Mouse (Mus musculus) stomach, embryonic 14.5 days (tissue): Measurements from ENCODE around the gene Slc35b2. TPM values are rescaled to one million over a fixed set of nuclear protein-coding genes. Genes with fewer than 3 reads are reported as not detected.

Experiments used
- ATAC-seq: fragments of 200-750 bp; cut with Nextera tagmentation; 2 replicates; pipeline ENCODE4 v1.8.0; 2017; ENCODE audit warnings: low read depth, moderate TSS enrichment; ENCODE audit not compliant: insufficient number of reproducible peaks, insufficient read depth, low FRiP score
- H3K27ac ChIP-seq: fragments of 300-500 bp; sonication (generic); 2 replicates; pipeline ENCODE4 v1.5.1; 2014; ENCODE audit warnings: mild to moderate bottlenecking, low read length, moderate library complexity, mixed read lengths
- H3K27me3 ChIP-seq: fragments of 300-500 bp; sonication (generic); 2 replicates; pipeline ENCODE4 v1.6.1; 2014; ENCODE audit warnings: low read length, control low read depth, mixed read lengths; ENCODE audit not compliant: control insufficient read depth, insufficient read depth
- H3K36me3 ChIP-seq: fragments of 300-500 bp; sonication (generic); 2 replicates; pipeline ENCODE4 v1.6.1; 2014; ENCODE audit warnings: mild to moderate bottlenecking, control low read depth, low read length, moderate library complexity, mixed read lengths; ENCODE audit not compliant: control insufficient read depth, insufficient read depth
- H3K4me1 ChIP-seq: fragments of 300-500 bp; sonication (generic); 2 replicates; pipeline ENCODE4 v1.6.1; 2014; ENCODE audit warnings: low read length, control low read depth, mixed read lengths; ENCODE audit not compliant: control insufficient read depth, insufficient read depth
- H3K4me2 ChIP-seq: fragments of 300-500 bp; sonication (generic); replicated peaks from 2 replicates; pipeline ENCODE4 v1.6.1; 2014; ENCODE audit warnings: low read depth, low read length, control low read depth
- H3K4me3 ChIP-seq: fragments of 300-500 bp; sonication (generic); 2 replicates; pipeline ENCODE4 v1.5.1; 2014; ENCODE audit warnings: low read depth, low read length, control low read depth
- H3K9ac ChIP-seq: fragments of 300-500 bp; sonication (generic); replicated peaks from 2 replicates; pipeline ENCODE4 v1.6.1; 2014; ENCODE audit warnings: low read depth, mild to moderate bottlenecking, control low read depth, low read length, moderate library complexity, mixed read lengths
- H3K9me3 ChIP-seq: fragments of 300-500 bp; sonication (generic); 2 replicates; pipeline ENCODE4 v1.6.1; 2016; ENCODE audit warnings: low read depth, low read length, control low read depth; ENCODE audit not compliant: control insufficient read depth
- WGBS: fragments of 180-500 bp; shearing (Covaris S2); extraction: QIAGEN DNeasy Blood & Tissue Kit; methylation state at CpG from one replicate; pipeline ENCODE4 v1.1.7; 2014; 5-methylcytosine and 5-hydroxymethylcytosine counted together
- polyA plus RNA-seq: library from polyadenylated mRNA; unstranded; fragments of >200 nt; fragmentation: Nextera tagmentation; extraction: Ambion mirVana; gene quantifications from 2 replicates; pipeline ENCODE4 v1.2.1, GENCODE M21; 2014

Gene Slc35b2
- polyA plus RNA-seq, 1 experiment from 2014 or later: 117 TPM

DNA sequence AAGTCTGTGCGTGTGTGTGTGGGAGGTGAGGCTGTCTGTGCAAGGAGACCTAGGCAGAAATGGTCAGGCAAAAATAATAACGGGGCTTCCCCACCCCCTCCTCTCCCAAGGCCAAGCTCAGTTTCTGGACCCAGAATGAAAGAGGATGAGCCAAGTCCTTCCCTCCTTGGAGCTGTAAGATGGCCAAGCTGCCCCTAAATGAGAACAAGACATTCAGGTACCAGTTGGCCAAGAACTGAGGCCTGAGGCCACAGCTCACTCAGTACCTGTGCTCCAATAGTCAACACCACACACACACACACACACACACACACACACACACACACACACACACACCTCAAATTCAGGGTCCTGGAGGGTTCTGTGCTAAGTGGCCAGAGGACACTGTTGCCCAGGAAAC lies 21.0 kb upstream of the Slc35b2 start:
- no peaks in the 10 kb centered on the region for H3K9me3 ChIP-seq
- H3K9ac ChIP-seq: no peak overlapping the region
- H3K36me3 ChIP-seq: no peaks in the 10 kb centered on the region
- WGBS: 58% methylated on average over 2 of the region's 2 CpGs
- H3K27me3 ChIP-seq: peaks cover 40% of the 10 kb centered on the region
- no peak for ATAC-seq
- no peak overlapping the region for H3K4me2 ChIP-seq
- H3K27ac ChIP-seq: no peak overlapping the region
- H3K4me3 ChIP-seq: no peak overlapping the region
- no peaks in the 10 kb centered on the region for H3K4me1 ChIP-seq

- peaks cover 40% of the 10 kb centered on the region for H3K27me3 ChIP-seq
- ATAC-seq: no peak
These were observed 20.6 kb upstream of the Slc35b2 start for GRCm38 (mm10) chr17:45543115-45543514.

DNA sequence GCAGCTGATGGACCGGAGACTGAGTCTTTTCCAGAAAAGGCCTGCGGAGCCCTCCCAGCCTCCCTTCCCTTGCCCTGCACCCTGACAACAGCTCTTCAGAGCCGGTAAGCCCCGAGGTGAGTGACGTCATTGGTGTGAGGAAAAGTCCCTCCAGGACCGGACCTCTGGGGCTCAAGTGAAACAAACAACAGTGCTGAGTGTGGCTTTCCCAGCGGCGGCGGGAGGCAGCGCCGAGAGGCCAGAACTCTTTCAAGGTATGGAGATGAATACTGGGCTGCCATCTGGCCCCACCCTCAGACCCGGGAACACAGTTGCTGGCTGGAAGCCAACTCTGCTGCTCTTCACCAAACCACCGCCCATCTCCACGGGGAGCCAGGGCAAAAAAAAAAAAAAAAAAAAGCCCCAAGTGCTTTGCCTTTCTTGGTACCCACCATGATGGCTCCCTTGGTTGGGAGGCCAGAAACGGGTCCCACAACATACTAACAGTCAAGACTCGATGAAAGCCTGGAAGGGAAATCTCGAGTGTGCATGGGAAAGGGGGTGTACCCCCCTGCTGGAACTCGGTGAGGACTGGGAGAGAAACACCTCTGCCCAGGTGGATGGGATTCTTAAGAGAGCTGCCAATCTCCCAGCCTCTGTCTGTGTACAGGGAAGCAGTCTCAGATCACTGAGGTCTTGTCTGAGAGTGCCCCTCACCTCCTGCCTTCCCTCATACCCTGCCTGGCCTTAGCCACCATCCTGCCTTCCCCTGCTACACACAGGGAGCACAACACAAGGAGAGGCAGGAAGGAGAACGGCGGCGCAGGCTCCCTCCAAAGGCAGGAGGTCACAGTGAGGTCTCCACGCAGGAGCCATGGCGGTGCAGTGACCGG lies 19.4 kb upstream of the Slc35b2 start:
- Histone ChIP-seq H3K9me3 (no peaks in the 10 kb centered on the region), H3K9ac (no peak overlapping the region), H3K4me1 (no peaks in the 10 kb centered on the region), H3K27ac (no peak overlapping the region), H3K27me3 (peaks cover 40% of the 10 kb centered on the region), H3K36me3 (no peaks in the 10 kb centered on the region), H3K4me2 (no peak overlapping the region), H3K4me3 (peak overlapping the region; percentile 18; the same call in 1 of the 2 replicates)
- WGBS: 20% methylated on average over 24 of the region's 24 CpGs
- ATAC-seq: no peak

More at GRCm38 (mm10) chr17:45543115-45543514, 20.6 kb upstream of the Slc35b2 start:
- Histone ChIP-seq H3K27ac (no peak overlapping the region), H3K4me2 (no peak overlapping the region), H3K9me3 (no peaks in the 10 kb centered on the region), H3K9ac (no peak overlapping the region), H3K4me3 (no peak overlapping the region), H3K36me3 (no peaks in the 10 kb centered on the region), H3K4me1 (no peaks in the 10 kb centered on the region)
- WGBS: 33% methylated on average over 1 of the region's 1 CpGs

GRCm38 (mm10) chr17:45544873-45545277 lies 18.8 kb upstream of the Slc35b2 start:
- Histone ChIP-seq H3K27me3 (peaks cover 40% of the 10 kb centered on the region), H3K27ac (no peak overlapping the region), H3K9ac (no peak overlapping the region), H3K4me1 (no peaks in the 10 kb centered on the region), H3K4me2 (peak overlapping the region; percentile 39), H3K36me3 (no peaks in the 10 kb centered on the region), H3K9me3 (no peaks in the 10 kb centered on the region), H3K4me3 (peak overlapping the region; percentile 18; the same call in 1 of the 2 replicates)
- WGBS: 17% methylated on average over 46 of the region's 46 CpGs
- no peak for ATAC-seq

GRCm38 (mm10) chr17:45545278-45545961 lies 18.3 kb upstream of the Slc35b2 start:
- WGBS: 16% methylated on average over 74 of the region's 74 CpGs
- ATAC-seq: no peak
- peak overlapping the region; percentile 39 for H3K4me2 ChIP-seq
- peaks cover 40% of the 10 kb centered on the region for H3K27me3 ChIP-seq
- H3K36me3 ChIP-seq: no peaks in the 10 kb centered on the region
- no peak overlapping the region for H3K27ac ChIP-seq
- H3K4me1 ChIP-seq: 0 out of 2 replicates have a peak, but pooled peaks cover 4% of the 10 kb centered on the region
- no peak overlapping the region for H3K9ac ChIP-seq
- H3K4me3 ChIP-seq: peak overlapping the region; percentile 18; the same call in 1 of the 2 replicates
- no peaks in the 10 kb centered on the region for H3K9me3 ChIP-seq

DNA sequence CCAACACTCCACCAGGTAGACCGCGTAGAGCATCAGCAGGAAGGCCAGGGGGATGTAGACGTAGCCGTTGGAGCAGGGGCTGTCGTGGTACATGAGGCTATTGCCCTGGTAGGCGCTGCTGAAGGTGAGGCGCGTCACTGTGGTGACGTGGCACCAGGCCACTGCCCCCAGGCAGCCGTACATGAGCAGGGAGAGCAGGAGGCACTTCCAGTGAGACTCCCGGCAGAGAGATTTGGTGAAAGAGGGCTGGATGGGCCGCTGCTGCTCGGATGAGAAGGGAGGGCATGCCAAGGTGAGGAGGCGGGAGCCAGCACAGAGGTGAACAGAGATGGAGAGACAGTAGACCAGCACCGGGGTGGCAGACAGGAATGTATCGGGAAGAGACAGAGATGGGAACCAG lies 16.7 kb upstream of the Slc35b2 start:
- no peaks in the 10 kb centered on the region for H3K36me3 ChIP-seq
- H3K27ac ChIP-seq: no peak overlapping the region
- peaks cover 40% of the 10 kb centered on the region for H3K27me3 ChIP-seq
- H3K4me2 ChIP-seq: no peak overlapping the region
- 79% methylated on average over 16 of the region's 16 CpGs for WGBS
- no peak for ATAC-seq
- no peaks in the 10 kb centered on the region for H3K9me3 ChIP-seq
- 0 out of 2 replicates have a peak, but pooled peaks cover 4% of the 10 kb centered on the region for H3K4me1 ChIP-seq
- no peak overlapping the region for H3K9ac ChIP-seq
- H3K4me3 ChIP-seq: no peak overlapping the region

DNA sequence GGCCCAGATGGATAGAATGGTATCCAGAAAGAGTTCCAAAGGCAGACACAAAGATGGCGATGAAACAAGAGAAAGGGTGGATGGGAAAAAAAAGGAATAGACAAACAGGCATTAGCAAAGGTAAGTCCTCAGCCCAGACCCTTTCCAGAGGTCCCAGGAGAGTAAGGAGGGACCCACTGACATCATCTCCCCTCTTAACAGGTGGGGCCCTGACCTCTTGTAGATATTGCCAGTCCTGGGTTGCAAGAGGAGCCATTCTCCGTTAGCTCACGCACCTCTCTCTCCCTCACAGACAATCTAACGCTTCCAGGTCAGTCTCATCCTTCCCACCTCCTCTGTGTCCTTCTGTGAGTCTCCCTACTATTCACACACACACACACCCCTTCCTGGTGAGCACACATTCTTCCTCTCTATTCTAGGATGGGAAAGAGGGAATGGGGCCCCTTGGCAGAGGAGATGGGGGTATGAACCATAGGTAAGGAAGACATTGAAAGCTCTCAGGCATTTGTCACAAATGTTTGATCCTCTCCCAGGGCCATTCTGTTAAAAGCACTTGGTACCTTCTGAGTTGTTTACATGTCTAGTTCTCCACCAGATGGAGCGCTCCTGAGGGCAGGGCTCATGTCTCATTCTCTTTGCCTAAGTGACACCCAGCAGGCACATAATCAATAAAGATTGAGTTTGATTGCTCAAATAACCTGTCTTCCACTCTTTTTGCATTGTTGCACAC lies 16.0 kb upstream of the Slc35b2 start:
- no peak overlapping the region for H3K27ac ChIP-seq

More for the DNA sequence above, 16.0 kb upstream of the Slc35b2 start:
- Histone ChIP-seq H3K36me3 (no peaks in the 10 kb centered on the region), H3K4me2 (no peak overlapping the region), H3K4me3 (no peak overlapping the region), H3K9ac (no peak overlapping the region), H3K4me1 (0 out of 2 replicates have a peak, but pooled peaks cover 4% of the 10 kb centered on the region), H3K27me3 (peaks cover 40% of the 10 kb centered on the region), H3K9me3 (no peaks in the 10 kb centered on the region)
- 74% methylated on average over 5 of the region's 5 CpGs for WGBS
- no peak for ATAC-seq
